Mouse (Mus musculus) bone marrow, adult 2 months (tissue): ENCODE results near the gene Htra2. TPM values are rescaled to one million over a fixed set of nuclear protein-coding genes. Genes with fewer than 3 reads are reported as not detected.

Source experiments
- H3K27ac ChIP-seq: fragments of 200-500 bp; 2 replicates; pipeline ENCODE4 v1.5.1; 2012; ENCODE audit warnings: low read depth, mild to moderate bottlenecking, control low read depth, inconsistent platforms, low read length; ENCODE audit not compliant: control insufficient read depth, poor library complexity, insufficient read depth
- H3K4me1 ChIP-seq: fragments of 200-500 bp; 2 replicates; pipeline ENCODE4 v1.6.1; 2011; ENCODE audit warnings: low read length; ENCODE audit not compliant: control insufficient read depth, insufficient read depth
- H3K4me3 ChIP-seq: fragments of 200-500 bp; replicated peaks from 2 replicates; pipeline ENCODE3; 2011; ENCODE audit warnings: mild to moderate bottlenecking, low read depth, low read length, control low read depth; ENCODE audit not compliant: control insufficient read depth
- CTCF ChIP-seq: fragments of 200-500 bp; IDR thresholded peaks from 2 replicates; pipeline ENCODE4 v1.5.1; 2011; ENCODE audit warnings: low read length, control low read depth; ENCODE audit not compliant: control insufficient read depth, insufficient read depth
- POLR2A ChIP-seq: fragments of 200-500 bp; IDR thresholded peaks from 2 replicates; pipeline ENCODE4 v1.6.1; 2011; ENCODE audit warnings: low read depth, mild to moderate bottlenecking, control low read depth, low read length, borderline replicate concordance; ENCODE audit not compliant: control insufficient read depth
- WGBS: fragments of 180-500 bp; shearing (Covaris S2); methylation state at CpG from one replicate; pipeline ENCODE4 v1.1.7; 2018; 5-methylcytosine and 5-hydroxymethylcytosine counted together
- polyA plus RNA-seq: library from polyadenylated mRNA; stranded (reverse); fragments of >200 nt; gene quantifications from 2 replicates; pipeline ENCODE4 v1.2.4, GENCODE M21; 2011; ENCODE audit warnings: low replicate concordance; ENCODE audit not compliant: missing spikeins, insufficient read depth, insufficient read length

The Htra2 gene
- 115 and 145 TPM in 2 replicates for polyA plus RNA-seq

DNA sequence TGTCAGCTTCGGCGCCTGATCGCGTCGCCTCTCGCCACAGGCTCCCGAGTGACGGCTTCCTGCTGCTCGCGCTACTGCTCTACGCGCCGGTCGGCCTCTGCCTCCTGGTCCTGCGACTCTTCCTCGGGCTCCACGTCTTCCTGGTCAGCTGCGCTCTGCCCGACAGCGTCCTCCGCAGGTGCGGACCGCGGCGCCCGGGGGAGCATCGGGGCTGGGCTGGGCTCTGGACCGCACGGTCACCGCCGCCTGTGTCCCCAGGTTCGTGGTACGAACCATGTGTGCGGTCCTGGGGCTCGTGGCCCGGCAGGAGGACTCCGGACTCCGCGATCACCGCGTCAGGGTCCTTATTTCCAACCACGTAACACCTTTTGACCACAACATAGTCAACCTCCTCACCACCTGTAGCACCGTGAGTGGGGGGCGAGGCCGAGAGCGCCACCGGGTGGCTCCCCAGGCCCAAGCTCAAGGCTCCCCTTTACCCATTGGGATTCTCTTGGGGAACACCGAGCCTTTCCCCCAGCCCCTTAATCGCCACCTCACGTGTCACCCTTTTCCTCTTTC is at the start of gene Htra2:
Gene Htra2, minus strand, starts transcription at position 403 of the 561 bp plus-strand sequence.
- Histone ChIP-seq H3K4me1 (peaks cover 3% of the 10 kb centered on the region; the same call in 1 of the 2 replicates), H3K4me3 (peak within 1 kb of the TSS; percentile 74), H3K27ac (peak within 1 kb of the TSS; percentile 94)
- TF ChIP-seq POLR2A (no peak; the same call in 1 of the 2 replicates), CTCF (peak; percentile 41; the same call in 1 of the 2 replicates)
- WGBS, result under 1% methylated on average over 50 of the region's 50 CpGs

DNA sequence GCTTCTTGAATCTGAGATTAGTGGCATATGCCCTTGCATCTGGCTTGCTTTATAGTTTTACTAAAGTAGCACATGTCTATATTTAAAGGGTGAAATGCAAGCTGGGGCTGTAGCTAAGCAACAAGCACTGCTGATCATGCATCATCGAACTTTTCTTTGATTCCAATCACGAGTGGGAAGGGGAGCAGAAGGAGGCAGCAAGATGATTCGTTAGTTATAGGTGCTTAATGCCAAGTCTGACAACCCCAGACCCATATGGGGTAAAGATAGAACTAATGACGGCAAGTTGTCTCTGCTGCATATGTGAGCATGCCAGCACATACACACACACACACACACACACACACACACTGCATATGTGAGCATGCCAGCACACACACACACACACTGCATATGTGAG is 49.1 kb upstream of the Htra2 start:
- 87% methylated on average over 4 of the region's 4 CpGs for WGBS
- H3K4me3 ChIP-seq, result no peak overlapping the region
- TF ChIP-seq CTCF (no peak), POLR2A (no peak)
- H3K4me1 ChIP-seq, result no peaks in the 10 kb centered on the region; the same call in 1 of the 2 replicates
- no peak overlapping the region for H3K27ac ChIP-seq

DNA sequence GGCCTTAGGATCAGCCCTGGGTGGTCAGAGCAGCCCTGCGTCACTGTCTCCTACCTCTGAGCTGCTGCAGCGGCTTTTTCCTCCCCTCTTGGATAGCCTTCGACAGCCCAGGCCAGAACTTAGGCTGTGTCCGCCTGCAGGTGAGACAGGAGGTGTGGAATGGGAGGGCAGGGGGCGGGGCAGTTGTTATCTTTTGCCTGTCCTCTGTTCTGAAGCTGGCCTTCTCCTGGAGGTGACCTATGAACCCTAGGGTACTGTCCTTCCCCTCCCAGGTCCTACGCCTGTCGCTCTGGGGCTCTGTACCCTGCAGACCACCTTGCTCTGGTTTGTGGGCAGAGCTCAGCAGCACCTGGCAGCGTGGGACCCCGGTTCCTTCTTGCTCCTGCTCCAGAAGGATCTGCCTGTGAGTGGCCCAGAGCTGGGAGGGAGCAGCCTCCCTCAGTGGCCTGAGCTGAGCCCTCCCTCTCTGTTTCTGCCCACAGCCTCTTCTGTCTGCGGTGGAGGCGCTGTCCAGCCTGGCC is 48.1 kb upstream of the Htra2 start:
- TF ChIP-seq POLR2A (no peak), CTCF (no peak)
- Histone ChIP-seq H3K4me3 (no peak overlapping the region), H3K27ac (no peak overlapping the region), H3K4me1 (no peaks in the 10 kb centered on the region; the same call in 1 of the 2 replicates)
- WGBS, result 89% methylated on average over 11 of the region's 11 CpGs

DNA sequence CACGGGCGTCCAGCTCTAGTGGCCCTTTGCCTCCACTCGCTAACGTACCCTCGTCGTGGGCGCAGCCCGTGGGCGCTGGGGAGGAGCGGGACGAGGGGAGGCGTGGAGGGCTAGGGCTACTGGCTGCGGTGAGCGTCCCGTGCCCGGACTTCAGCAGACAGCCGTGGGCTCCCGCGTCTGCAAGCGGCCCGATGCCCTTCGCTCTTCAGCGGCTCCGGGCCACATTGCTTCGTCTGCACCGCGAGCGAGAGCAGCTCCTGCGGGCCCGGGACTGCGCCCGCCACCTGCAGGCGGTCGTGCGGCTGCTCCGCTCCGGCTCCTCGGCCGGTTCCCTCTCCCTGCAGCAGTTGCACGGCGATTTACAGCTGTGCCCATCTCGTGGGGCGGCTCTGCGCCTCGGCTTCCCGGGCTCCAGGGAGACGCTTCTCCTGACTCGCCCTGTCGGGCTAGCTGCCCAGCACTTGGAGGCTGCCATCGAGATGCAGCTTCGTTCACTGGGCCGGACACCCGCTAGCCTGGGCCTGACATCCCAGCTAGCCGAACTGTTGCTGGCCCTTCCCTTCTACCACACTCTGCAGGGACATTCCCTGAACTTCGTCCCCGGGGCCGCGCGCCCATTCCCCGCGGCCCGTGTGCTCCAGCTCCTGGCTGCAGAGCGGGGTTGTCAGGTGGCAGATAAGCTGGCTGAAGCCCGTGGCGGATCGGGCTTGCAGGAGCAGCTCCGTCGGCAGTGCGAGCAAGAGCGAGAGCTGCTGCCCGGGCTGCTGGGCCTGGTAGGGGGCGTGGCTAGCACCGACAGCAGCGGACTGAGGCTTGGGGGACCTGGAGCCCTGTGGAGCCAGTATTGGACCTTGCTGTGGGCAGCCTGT is 46.8 kb upstream of the Htra2 start:
- Histone ChIP-seq H3K4me3 (peak overlapping the region; percentile 87), H3K27ac (peak overlapping the region; percentile 79), H3K4me1 (no peaks in the 10 kb centered on the region; the same call in 1 of the 2 replicates)
- TF ChIP-seq POLR2A, result peak; percentile 49; the same call in 1 of the 2 replicates
- TF ChIP-seq CTCF, result peak; percentile 45; the same call in 1 of the 2 replicates
- WGBS, result under 1% methylated on average over 74 of the region's 74 CpGs

DNA sequence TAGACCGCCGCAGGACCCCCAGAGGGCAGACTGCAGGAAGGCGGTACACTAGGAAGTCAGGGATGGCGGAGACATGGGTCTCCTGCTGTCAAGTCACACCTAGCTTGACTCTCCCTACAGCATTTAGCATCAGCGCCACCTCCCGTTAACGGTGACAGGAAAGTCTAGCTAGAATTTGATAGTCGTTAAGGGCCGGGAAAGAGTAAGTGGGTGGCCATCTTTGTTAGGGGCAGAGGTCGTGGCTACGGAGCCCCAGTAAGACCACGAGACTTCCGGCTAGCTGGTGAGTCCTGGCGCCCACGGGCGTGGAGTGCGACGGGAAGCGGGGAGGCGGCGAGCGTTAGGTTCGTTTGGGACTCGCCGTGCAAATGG is 46.2 kb upstream of the Htra2 start, which contains the start of the genes Ccdc142 and Gm42688:
Gene Ccdc142, plus strand, starts transcription at position 286 of the 372 bp plus-strand sequence.
Gene Gm42688, plus strand, starts transcription at position 302 of the 372 bp plus-strand sequence.
- H3K4me3 ChIP-seq, result peak within 1 kb of the TSS; percentile 87
- WGBS, result under 1% methylated on average over 25 of the region's 25 CpGs
- peak within 1 kb of the TSS; percentile 79 for H3K27ac ChIP-seq
- no peaks in the 10 kb centered on the region; the same call in 1 of the 2 replicates for H3K4me1 ChIP-seq
- TF ChIP-seq POLR2A, result peak; percentile 52; the same call in 1 of the 2 replicates
- peak; percentile 72 for TF ChIP-seq CTCF

DNA sequence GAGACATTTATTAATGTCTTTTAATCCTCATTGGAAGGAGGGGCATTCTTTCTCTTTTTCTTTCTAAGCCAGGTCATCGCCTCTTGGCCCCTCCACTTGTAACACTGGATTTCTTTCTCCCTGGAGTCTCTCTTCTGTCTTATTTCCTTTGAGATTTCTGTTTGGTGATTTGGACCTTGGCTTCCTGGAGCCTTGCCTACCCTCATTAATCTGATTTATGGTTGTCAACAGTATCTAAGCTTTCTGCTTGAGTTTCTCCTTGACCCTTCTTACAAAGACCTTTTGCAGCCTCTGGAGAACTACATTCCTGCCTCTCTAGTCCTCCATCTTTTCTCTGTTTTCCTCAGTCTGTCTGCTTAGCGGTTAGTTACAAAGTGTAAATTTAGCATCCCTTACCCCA is 43.3 kb upstream of the Htra2 start:
- 80% methylated on average over 2 of the region's 2 CpGs for WGBS
- H3K4me1 ChIP-seq, result peaks cover 1% of the 10 kb centered on the region; the same call in 1 of the 2 replicates
- TF ChIP-seq CTCF (no peak), POLR2A (no peak)
- H3K27ac ChIP-seq, result no peak overlapping the region
- H3K4me3 ChIP-seq, result no peak overlapping the region

DNA sequence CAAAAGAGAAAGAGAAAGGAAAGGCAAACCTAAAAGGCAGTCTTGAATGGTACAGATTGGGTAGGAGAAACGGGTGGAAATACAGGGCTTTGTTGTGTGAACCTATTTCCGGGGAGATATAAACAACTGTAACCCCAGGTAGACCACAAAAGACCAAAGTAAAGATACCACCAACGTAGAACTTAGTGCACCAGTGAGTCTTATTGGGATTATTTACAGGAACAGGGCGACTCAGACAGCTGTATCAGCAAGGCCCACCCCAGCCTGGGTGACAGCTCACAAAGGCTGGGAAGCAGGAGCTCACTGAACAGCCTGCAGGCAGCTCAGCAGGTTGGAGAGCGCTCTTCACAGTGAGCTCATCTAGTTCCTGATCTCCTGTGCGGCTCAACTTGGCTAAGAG is 40.9 kb upstream of the Htra2 start:
- no peak overlapping the region for H3K4me3 ChIP-seq
- H3K4me1 ChIP-seq, result peaks cover 1% of the 10 kb centered on the region; the same call in 1 of the 2 replicates
- 51% methylated on average over 6 of the region's 6 CpGs for WGBS
- TF ChIP-seq POLR2A (no peak), CTCF (no peak)
- H3K27ac ChIP-seq, result no peak overlapping the region

DNA sequence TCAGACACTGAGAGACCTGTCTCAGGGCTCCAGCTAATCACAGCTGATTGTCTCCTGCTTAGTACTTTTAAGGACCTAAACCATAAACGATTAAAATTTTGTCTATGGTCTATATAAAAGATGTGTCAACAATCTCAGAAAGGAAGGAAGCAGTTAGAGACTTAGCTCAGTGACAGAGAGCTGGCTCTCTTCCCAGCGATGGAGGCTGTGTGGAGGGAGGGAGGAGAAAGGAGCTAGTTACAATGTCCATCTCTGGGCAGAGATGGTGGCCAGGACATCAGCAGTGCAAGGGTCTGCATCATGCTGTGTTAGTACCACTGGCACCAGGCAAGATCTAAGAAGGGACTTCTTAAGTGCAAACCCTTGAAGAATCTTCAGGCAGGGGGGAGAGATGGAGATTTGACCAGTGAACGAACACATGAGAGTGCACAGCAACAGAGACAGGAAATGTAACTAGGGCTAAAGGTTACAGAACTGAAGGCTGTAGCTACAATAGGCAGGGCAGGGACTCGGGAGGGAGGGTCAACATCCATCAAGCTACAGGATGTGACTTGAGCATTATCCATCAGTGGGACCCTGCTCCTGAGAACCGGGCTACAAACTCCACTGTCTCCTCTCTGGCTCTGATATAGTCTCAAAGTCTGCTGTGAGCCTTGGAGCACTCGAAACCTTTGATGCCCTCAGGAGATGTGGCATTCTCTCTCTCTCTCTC is 37.5 kb upstream of the Htra2 start:
- H3K27ac ChIP-seq, result no peak overlapping the region
- H3K4me1 ChIP-seq, result peaks cover 1% of the 10 kb centered on the region; the same call in 1 of the 2 replicates
- 10% methylated on average over 6 of the region's 6 CpGs for WGBS
- no peak for TF ChIP-seq CTCF
- TF ChIP-seq POLR2A, result no peak
- H3K4me3 ChIP-seq, result no peak overlapping the region
